Mouse (Mus musculus): ENCODE measurements at regions not wholly inside any gene's neighbourhood (a gene's known extent, or its start where the extent isn't known, plus 50 kb on each side); places are given as distances from the start of the nearest gene placed in this dataset.
A peak's percentile ranks its signal among the peaks of the same experiment; 100 is the strongest.

DNA sequence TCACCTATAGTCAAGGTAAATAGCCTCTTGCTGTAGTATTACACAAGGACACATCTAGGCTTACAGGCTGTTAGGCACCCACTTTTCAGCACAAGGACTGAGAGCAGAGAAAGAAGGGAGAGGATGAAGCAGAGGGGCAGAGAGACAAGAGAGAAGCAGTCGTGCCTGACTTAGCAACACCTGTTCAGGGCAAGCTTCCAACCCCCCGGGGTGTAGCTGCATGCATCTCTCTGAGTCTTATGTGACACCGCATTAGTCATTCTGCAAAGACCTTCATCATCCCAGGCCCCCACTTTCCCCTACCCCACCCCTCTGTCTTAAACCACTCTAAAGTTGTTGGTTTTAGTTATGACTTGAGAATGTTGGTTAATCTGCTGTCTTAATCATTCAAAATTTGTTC lies 106.6 kb upstream of the Ubash3b start:
- 63% methylated on average over 3 of the region's 3 CpGs for WGBS
- peaks cover under 1% of the 10 kb centered on the region; the same call in 1 of the 2 replicates for H3K4me1 ChIP-seq (ENCODE audit: control insufficient read depth, insufficient read depth, low read length)
- no peak for TF ChIP-seq POLR2A (IDR thresholded peaks at IDR 0.05; ENCODE audit: insufficient read depth, low read depth, low read length)
- no peak for TF ChIP-seq CTCF (IDR thresholded peaks at IDR 0.05; ENCODE audit: insufficient read depth, low read depth, low read length)

GRCm38 (mm10) chr9:41264485-41264884 lies 103.0 kb upstream of the Ubash3b start:
- H3K4me1 ChIP-seq (ENCODE audit: control insufficient read depth, insufficient read depth, low read length) = no peaks in the 10 kb centered on the region
- TF ChIP-seq CTCF (IDR thresholded peaks at IDR 0.05; ENCODE audit: insufficient read depth, low read depth, low read length) = no peak
- TF ChIP-seq POLR2A (IDR thresholded peaks at IDR 0.05; ENCODE audit: insufficient read depth, low read depth, low read length) = no peak
- H3K27ac ChIP-seq (ENCODE audit: insufficient read depth, low read depth, low read length) = no peak overlapping the region
- no peak overlapping the region for H3K4me3 ChIP-seq (ENCODE audit: insufficient read depth, low read depth, low read length)
- 75% methylated on average over 6 of the region's 6 CpGs for WGBS

More for the DNA sequence above, 106.6 kb upstream of the Ubash3b start:
- Histone ChIP-seq H3K27ac (ENCODE audit: insufficient read depth, low read depth, low read length) (no peak overlapping the region), H3K4me3 (ENCODE audit: insufficient read depth, low read depth, low read length) (no peak overlapping the region)

DNA sequence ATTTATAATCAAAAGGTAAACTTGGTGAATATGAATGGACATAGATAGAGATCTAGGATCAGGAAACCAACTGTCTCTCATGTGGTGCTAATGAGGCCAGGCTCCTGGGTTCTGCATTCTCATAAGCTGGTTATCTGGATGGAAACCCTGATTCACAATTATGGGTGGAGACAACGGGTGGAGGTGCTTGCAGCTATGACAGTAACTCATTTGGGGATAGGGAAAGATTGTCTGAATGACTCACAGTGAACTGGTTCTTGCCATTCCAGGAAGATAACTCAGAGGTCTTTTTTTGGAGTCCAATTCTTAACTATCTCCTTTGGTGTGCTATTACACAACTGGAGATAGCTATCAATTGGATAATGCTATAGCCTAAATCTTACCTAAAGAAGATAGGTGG lies 95.7 kb upstream of the Ubash3b start:
- TF ChIP-seq POLR2A (IDR thresholded peaks at IDR 0.05; ENCODE audit: insufficient read depth, low read depth, low read length) = no peak
- no peaks in the 10 kb centered on the region for H3K4me1 ChIP-seq (ENCODE audit: control insufficient read depth, insufficient read depth, low read length)
- no peak overlapping the region for H3K27ac ChIP-seq (ENCODE audit: insufficient read depth, low read depth, low read length)
- WGBS = 76% methylated on average over 1 of the region's 1 CpGs
- no peak overlapping the region for H3K4me3 ChIP-seq (ENCODE audit: insufficient read depth, low read depth, low read length)

DNA sequence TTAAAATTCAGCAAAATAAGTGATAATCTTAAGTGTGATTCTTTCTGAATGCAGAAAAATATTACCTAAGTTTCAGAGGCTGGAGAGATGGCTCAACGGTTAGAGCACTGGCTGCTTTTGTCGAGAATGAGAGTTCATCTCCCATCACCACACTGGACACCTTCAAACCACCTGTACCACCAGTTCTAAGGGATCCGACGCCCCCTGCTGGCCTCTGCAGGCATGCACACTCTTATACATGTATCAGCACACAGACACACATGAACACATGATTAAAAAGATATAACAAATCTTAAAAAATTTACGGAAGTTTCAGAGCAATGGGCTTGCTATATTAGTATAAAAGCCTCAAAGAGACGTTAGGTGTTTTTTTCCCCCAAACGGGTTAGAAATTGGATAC lies 80.9 kb upstream of the Ubash3b start:
- no peak overlapping the region for H3K27ac ChIP-seq (ENCODE audit: insufficient read depth, low read depth, low read length)
- no peak overlapping the region for H3K4me3 ChIP-seq (ENCODE audit: insufficient read depth, low read depth, low read length)
- no peaks in the 10 kb centered on the region for H3K4me1 ChIP-seq (ENCODE audit: control insufficient read depth, insufficient read depth, low read length)
- no peak for TF ChIP-seq POLR2A (IDR thresholded peaks at IDR 0.05; ENCODE audit: insufficient read depth, low read depth, low read length)
- TF ChIP-seq CTCF (IDR thresholded peaks at IDR 0.05; ENCODE audit: insufficient read depth, low read depth, low read length) = no peak
- 92% methylated on average over 7 of the region's 7 CpGs for WGBS

DNA sequence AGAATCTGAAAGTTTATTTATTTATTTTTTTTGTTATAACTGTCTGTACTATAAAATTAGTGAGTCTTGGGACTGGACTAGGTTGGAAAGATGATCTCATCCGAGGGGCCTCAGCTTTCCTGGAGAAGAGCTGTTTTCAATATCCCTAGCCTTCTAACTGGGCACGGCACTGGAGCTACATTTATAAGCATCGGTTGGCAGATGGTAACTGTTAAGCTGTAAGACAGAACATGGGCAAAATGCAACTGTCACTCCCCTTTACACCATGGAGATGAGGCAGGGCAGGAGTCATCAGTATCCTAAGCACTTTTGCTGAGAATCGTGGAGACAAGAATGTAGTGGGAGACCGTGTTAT lies 77.6 kb upstream of the Ubash3b start:
- Histone ChIP-seq H3K4me1 (ENCODE audit: control insufficient read depth, insufficient read depth, low read length) (no peaks in the 10 kb centered on the region), H3K27ac (ENCODE audit: insufficient read depth, low read depth, low read length) (no peak overlapping the region), H3K4me3 (ENCODE audit: insufficient read depth, low read depth, low read length) (no peak overlapping the region)
- WGBS = 81% methylated on average over 5 of the region's 5 CpGs
- no peak for TF ChIP-seq CTCF (IDR thresholded peaks at IDR 0.05; ENCODE audit: insufficient read depth, low read depth, low read length)
- no peak for TF ChIP-seq POLR2A (IDR thresholded peaks at IDR 0.05; ENCODE audit: insufficient read depth, low read depth, low read length)

DNA sequence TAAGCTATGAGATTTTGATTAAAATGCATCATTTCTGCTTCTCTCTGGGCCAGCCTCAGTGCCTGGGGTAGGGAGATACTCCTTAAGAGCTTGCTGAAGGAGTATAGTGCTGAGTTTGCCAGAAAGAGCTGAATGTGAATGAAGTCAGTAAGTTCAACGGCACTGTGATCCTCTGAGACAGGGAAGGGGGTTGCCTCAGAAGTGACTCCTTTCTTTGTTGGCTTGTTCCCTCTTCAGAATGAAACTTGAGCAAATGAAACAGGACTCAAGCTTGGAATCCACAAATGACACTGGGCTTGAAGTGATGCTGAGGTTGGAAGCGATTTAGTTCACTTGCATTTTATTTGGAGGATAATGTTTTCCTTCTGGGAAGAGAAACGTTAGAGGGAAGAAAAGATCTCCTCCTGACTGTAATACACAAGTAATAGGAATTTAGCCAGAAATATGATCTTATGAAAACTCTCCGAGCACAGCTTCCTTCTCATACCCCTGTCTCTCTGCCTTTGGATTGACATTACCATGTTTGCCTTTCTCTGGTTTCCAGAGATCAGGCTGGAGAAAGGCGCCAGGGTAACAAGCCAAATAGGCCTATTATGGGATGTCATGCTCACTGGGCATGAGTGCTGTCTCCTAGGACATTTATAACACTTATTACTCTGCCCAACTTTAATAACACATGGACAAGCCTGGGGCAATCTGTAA lies 77.0 kb upstream of the Ubash3b start:
- Histone ChIP-seq H3K4me1 (ENCODE audit: control insufficient read depth, insufficient read depth, low read length) (no peaks in the 10 kb centered on the region), H3K4me3 (ENCODE audit: insufficient read depth, low read depth, low read length) (no peak overlapping the region), H3K27ac (ENCODE audit: insufficient read depth, low read depth, low read length) (no peak overlapping the region)
- TF ChIP-seq CTCF (IDR thresholded peaks at IDR 0.05; ENCODE audit: insufficient read depth, low read depth, low read length) (no peak), POLR2A (IDR thresholded peaks at IDR 0.05; ENCODE audit: insufficient read depth, low read depth, low read length) (no peak)
- WGBS = 79% methylated on average over 5 of the region's 5 CpGs

DNA sequence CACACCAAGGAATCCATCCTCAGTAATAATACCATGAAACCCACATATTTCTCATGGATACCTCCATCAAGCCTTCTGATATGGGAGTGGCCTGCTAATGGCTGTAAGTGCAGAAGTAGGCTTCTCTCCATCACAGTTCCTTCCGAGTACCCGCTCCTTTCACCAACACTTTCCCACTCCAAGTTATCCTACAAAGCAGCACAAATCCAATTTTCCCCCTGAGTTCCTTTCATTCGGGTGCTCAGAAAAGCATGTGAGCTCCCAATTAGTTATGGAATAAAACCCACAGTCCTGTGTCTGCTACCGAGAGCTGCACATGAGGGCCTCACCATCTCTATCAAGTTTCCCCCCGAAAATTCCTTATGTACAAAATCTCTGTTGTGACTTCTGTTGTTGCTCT lies 75.8 kb upstream of the Ubash3b start:
- 67% methylated on average over 5 of the region's 5 CpGs for WGBS
- H3K4me1 ChIP-seq (ENCODE audit: control insufficient read depth, insufficient read depth, low read length) = no peaks in the 10 kb centered on the region
- no peak overlapping the region for H3K27ac ChIP-seq (ENCODE audit: insufficient read depth, low read depth, low read length)
- H3K4me3 ChIP-seq (ENCODE audit: insufficient read depth, low read depth, low read length) = no peak overlapping the region
- TF ChIP-seq CTCF (IDR thresholded peaks at IDR 0.05; ENCODE audit: insufficient read depth, low read depth, low read length) (no peak), POLR2A (IDR thresholded peaks at IDR 0.05; ENCODE audit: insufficient read depth, low read depth, low read length) (no peak)

GRCm38 (mm10) chr9:41229225-41229582 lies 67.7 kb upstream of the Ubash3b start:
- WGBS = 29% methylated on average over 5 of the region's 5 CpGs
- Histone ChIP-seq H3K4me3 (ENCODE audit: insufficient read depth, low read depth, low read length) (peak overlapping the region; percentile 48), H3K4me1 (ENCODE audit: control insufficient read depth, insufficient read depth, low read length) (peaks cover 4% of the 10 kb centered on the region), H3K27ac (ENCODE audit: insufficient read depth, low read depth, low read length) (peak overlapping the region; percentile 14; the same call in 1 of the 2 replicates)
- TF ChIP-seq CTCF (IDR thresholded peaks at IDR 0.05; ENCODE audit: insufficient read depth, low read depth, low read length) (no peak), POLR2A (IDR thresholded peaks at IDR 0.05; ENCODE audit: insufficient read depth, low read depth, low read length) (no peak)

DNA sequence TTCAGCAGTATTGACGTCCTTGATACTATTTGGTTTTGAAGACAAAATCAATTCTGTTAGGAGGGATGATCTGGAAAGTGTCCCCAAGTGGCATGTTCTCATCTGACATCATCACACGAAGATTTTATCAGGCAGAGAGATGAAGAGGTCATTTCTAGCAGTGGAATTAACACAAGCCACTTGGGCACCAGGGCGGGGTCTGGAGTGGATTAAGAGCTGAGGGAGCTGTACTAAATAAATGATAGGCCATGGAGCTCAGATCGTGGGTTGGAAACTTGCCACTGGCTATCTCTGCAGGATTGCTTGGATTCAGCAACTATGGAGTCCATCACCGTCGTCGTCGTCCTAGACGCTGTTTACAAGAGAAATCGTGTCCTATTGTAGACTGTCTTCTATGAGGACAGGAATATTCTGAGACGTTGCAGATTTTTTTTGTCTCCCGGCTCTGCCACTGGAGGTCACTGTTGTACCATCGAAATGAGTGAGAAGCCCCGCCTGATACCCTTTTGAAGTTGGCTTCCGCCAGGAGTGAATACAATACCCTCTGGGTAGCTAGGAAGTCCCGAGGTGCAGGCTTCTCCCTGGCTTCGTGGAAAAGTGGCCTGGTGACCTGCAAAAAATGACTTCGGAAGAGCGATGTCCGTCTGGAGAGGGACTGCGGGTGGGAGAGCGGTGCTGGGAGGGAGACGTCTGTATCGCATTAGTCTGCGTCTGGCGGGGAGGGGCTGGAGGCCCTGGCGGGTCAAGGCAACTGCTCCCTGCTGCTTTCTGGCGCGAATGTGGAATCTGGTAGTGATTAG lies 67.1 kb upstream of the Ubash3b start:
- WGBS = 7% methylated on average over 29 of the region's 29 CpGs
- Histone ChIP-seq H3K27ac (ENCODE audit: insufficient read depth, low read depth, low read length) (peak overlapping the region; percentile 14; the same call in 1 of the 2 replicates), H3K4me1 (ENCODE audit: control insufficient read depth, insufficient read depth, low read length) (peaks cover 4% of the 10 kb centered on the region)

More for the DNA sequence above, 67.1 kb upstream of the Ubash3b start:
- TF ChIP-seq CTCF (IDR thresholded peaks at IDR 0.05; ENCODE audit: insufficient read depth, low read depth, low read length) (0 out of 2 replicates have a peak, but pooled peaks have one; percentile 19), POLR2A (IDR thresholded peaks at IDR 0.05; ENCODE audit: insufficient read depth, low read depth, low read length) (no peak)
- H3K4me3 ChIP-seq (ENCODE audit: insufficient read depth, low read depth, low read length) = peak overlapping the region; percentile 48
